8 mouse cellular contexts compared by ENCODE assay signal in the genomic region with DNA sequence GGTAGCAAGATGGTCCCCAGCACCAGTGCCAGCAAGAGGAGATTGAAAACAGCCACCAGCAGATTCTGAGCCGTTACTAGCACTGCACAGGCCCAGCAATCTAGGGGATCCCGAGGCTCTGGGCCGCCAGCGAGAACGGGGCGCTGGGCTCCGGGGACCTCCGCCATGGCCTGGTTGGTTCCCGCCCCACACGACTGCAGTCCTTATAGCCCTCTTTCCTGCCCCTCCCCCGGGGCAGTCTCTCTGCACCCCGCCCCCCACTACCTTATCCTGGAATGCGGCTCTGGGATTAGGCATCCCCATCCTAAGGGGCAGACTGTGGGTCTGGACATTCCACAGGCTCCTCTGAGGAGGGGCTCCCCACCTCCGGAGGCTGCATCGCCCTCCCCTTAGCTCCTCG. TPM values are rescaled to one million over a fixed set of nuclear protein-coding genes. Genes with fewer than 3 reads are reported as not detected.
DNase-seq lines count a peak whose midpoint lies in the region; ATAC-seq and TF ChIP-seq lines count a peak whose summit lies in the region.

TSS of gene Tmem88 (minus strand) at position 176 of the 400 bp plus-strand sequence.

- H3K27me3 ChIP-seq in intestine, embryonic 15.5 days (replicated peaks), result no peaks in the 10 kb centered on the region
- no peaks in the 10 kb centered on the region for H3K27me3 ChIP-seq in liver, embryonic 15.5 days
- H3K27me3 ChIP-seq in small intestine, adult 2 months (ENCODE audit: control insufficient read depth, insufficient read depth, low read length), result no peaks in the 10 kb centered on the region

- 27% methylated on average over 16 of the region's 16 CpGs for WGBS in lung, adult 2 months
- 12% methylated on average over 16 of the region's 16 CpGs for WGBS in intestine, embryonic 15.5 days
- 34% methylated on average over 16 of the region's 16 CpGs for WGBS in liver, embryonic 15.5 days (ENCODE audit: insufficient replicate concordance)
- 53% methylated on average over 16 of the region's 16 CpGs for WGBS in small intestine, adult 2 months

- H3K4me1 ChIP-seq in lung, adult 2 months (ENCODE audit: control insufficient read depth, insufficient read depth, low read length), result peaks cover 6% of the 10 kb centered on the region
- peaks cover 41% of the 10 kb centered on the region for H3K4me1 ChIP-seq in intestine, embryonic 15.5 days (replicated peaks)
- H3K4me1 ChIP-seq in liver, embryonic 15.5 days (replicated peaks), result peaks cover 39% of the 10 kb centered on the region
- H3K4me1 ChIP-seq in small intestine, adult 2 months (ENCODE audit: control insufficient read depth, insufficient read depth, insufficient read length, low read length), result peaks cover 5% of the 10 kb centered on the region

- H3K4me3 ChIP-seq in lung, adult 2 months (replicated peaks; ENCODE audit: extremely low read depth, low read depth, low read length), result peak within 1 kb of the TSS; percentile 57
- H3K4me3 ChIP-seq in intestine, embryonic 15.5 days (replicated peaks), result peak within 1 kb of the TSS; percentile 32
- H3K4me3 ChIP-seq in liver, embryonic 15.5 days (replicated peaks), result peak within 1 kb of the TSS; percentile 85
- peak within 1 kb of the TSS; percentile 49 for H3K4me3 ChIP-seq in small intestine, adult 2 months (ENCODE audit: low read depth, low read length)

- peak within 1 kb of the TSS; percentile 98 for H3K27ac ChIP-seq in intestine, embryonic 15.5 days
- 0 out of 2 replicates have a peak within 1 kb of the TSS, but pooled peaks have one; percentile 14 for H3K27ac ChIP-seq in liver, embryonic 15.5 days (replicated peaks)
- peak within 1 kb of the TSS; percentile 28 for H3K27ac ChIP-seq in small intestine, adult 2 months (ENCODE audit: insufficient read depth, low read depth, low read length)

- peak; percentile 38 for DNase-seq in lung, adult 2 months
- no peak for DNase-seq in lung, postnatal 25 days (ENCODE audit: low spot score)
- peak; percentile 75 for DNase-seq in cerebellum, adult 9-11 months
- peak in 1 of 2 experiments; percentile 24 for DNase-seq in gastrocnemius, postnatal 4 days (ENCODE audit: low spot score in 2 of 2)
- no peak for DNase-seq in c-Kit-positive CD71-positive TER-119-positive erythroid progenitor cells, embryonic 14.5 days (ENCODE audit: low spot score)

- TF ChIP-seq CTCF in lung, adult 2 months (IDR thresholded peaks at IDR 0.05; ENCODE audit: insufficient read depth, low read length), result no peak
- TF ChIP-seq CTCF in small intestine, adult 2 months (IDR thresholded peaks at IDR 0.05; ENCODE audit: extremely low read depth, insufficient read length, insufficient replicate concordance, low read depth, low read length), result no peak

- ATAC-seq in intestine, embryonic 15.5 days, result no peak
- no peak for ATAC-seq in liver, embryonic 15.5 days (ENCODE audit: insufficient read depth)

- H3K36me3 ChIP-seq in intestine, embryonic 15.5 days, result peaks cover 27% of the 10 kb centered on the region
- H3K36me3 ChIP-seq in liver, embryonic 15.5 days (replicated peaks), result peaks cover 28% of the 10 kb centered on the region
- H3K36me3 ChIP-seq in small intestine, adult 2 months (ENCODE audit: control insufficient read depth, insufficient read depth, low read length), result peaks cover 33% of the 10 kb centered on the region

- TF ChIP-seq POLR2A in lung, adult 2 months (IDR thresholded peaks at IDR 0.05; ENCODE audit: borderline replicate concordance, extremely low read depth, low read depth, low read length), result peak; percentile 68; the same call in 1 of the 2 replicates
- TF ChIP-seq POLR2A in small intestine, adult 2 months (IDR thresholded peaks at IDR 0.05; ENCODE audit: low read depth, low read length), result no peak; the same call in 1 of the 2 replicates

- peak within 1 kb of the TSS; percentile 65 for H3K4me2 ChIP-seq in intestine, embryonic 15.5 days (replicated peaks)
- H3K4me2 ChIP-seq in liver, embryonic 15.5 days, result peak within 1 kb of the TSS; percentile 96

- H3K9me3 ChIP-seq in intestine, embryonic 15.5 days, result no peaks in the 10 kb centered on the region
- H3K9me3 ChIP-seq in liver, embryonic 15.5 days (replicated peaks), result no peaks in the 10 kb centered on the region

- peak within 1 kb of the TSS; percentile 51 for H3K9ac ChIP-seq in intestine, embryonic 15.5 days
- peak within 1 kb of the TSS; percentile 32 for H3K9ac ChIP-seq in liver, embryonic 15.5 days

RNA-seq across cellular contexts. Expression of gene Tmem88, which starts in this region (rescaled TPM):
- polyA plus RNA-seq in lung, adult 2 months (2012; rRNA removed), result 37.8 and 63.1 TPM in 2 replicates
- 10 to 100 TPM; 16.9 to 17.4 TPM for total RNA-seq in gastrocnemius, postnatal 4 days (2021)
- polyA plus RNA-seq in intestine, embryonic 15.5 days (2015; fragmentation: Nextera tagmentation; extraction: Ambion mirVana), result 30.7 and 32.1 TPM in 2 replicates
- 6.6 and 7.1 TPM in 2 replicates for polyA plus RNA-seq in liver, embryonic 15.5 days (2015; fragmentation: Nextera tagmentation; extraction: Ambion mirVana)
- polyA plus RNA-seq in small intestine, adult 2 months (2012; rRNA removed), result 11.2 and 16.5 TPM in 2 replicates

Comparison
In these comparisons a context has a peak if more than half of its experiments do, and no peak if none do; other contexts are left out.
1. DNase-seq: peak in lung, adult 2 months (single experiment) and cerebellum, adult 9-11 months (single experiment); none in lung, postnatal 25 days (single experiment) and c-Kit-positive CD71-positive TER-119-positive erythroid progenitor cells, embryonic 14.5 days (single experiment).
2. H3K4me3 ChIP-seq: peak in every context shown above with its lines; median percentile 85 in liver, embryonic 15.5 days; 57 in lung, adult 2 months; 49 in small intestine, adult 2 months; 32 in intestine, embryonic 15.5 days.
3. H3K27ac ChIP-seq: peak in every context shown above with its lines; median percentile 98 in intestine, embryonic 15.5 days; 28 in small intestine, adult 2 months; 14 in liver, embryonic 15.5 days.